Mouse (Mus musculus) neural tube, embryonic 14.5 days (tissue): ENCODE results near the gene Armc10. TPM values are rescaled to one million over a fixed set of nuclear protein-coding genes. Genes with fewer than 3 reads are reported as not detected.

Source experiments
- ATAC-seq: fragments of 200-750 bp; cut with Nextera tagmentation; 2 replicates; pipeline ENCODE4 v1.8.0; 2017; ENCODE audit warnings: low read depth, mild to moderate bottlenecking, moderate TSS enrichment, moderate library complexity
- H3K27ac ChIP-seq: fragments of 300-500 bp; sonication (generic); 2 replicates; pipeline ENCODE4 v1.5.1; 2014; ENCODE audit warnings: low read depth, mild to moderate bottlenecking, control low read depth, low read length, moderate library complexity, mixed read lengths
- H3K27me3 ChIP-seq: fragments of 300-500 bp; sonication (generic); 2 replicates; pipeline ENCODE4 v1.6.1; 2014; ENCODE audit warnings: low read length; ENCODE audit not compliant: control insufficient read depth, insufficient read depth
- H3K36me3 ChIP-seq: fragments of 300-500 bp; sonication (generic); 2 replicates; pipeline ENCODE4 v1.6.1; 2014; ENCODE audit warnings: low read length, mixed read lengths; ENCODE audit not compliant: control insufficient read depth, insufficient read depth
- H3K4me1 ChIP-seq: fragments of 300-500 bp; sonication (generic); 2 replicates; pipeline ENCODE4 v1.6.1; 2014; ENCODE audit warnings: low read length; ENCODE audit not compliant: control insufficient read depth, insufficient read depth
- H3K4me2 ChIP-seq: fragments of 300-500 bp; sonication (generic); 2 replicates; pipeline ENCODE4 v1.6.1; 2014; ENCODE audit warnings: mild to moderate bottlenecking, low read depth, low read length, control low read depth
- H3K4me3 ChIP-seq: fragments of 300-500 bp; sonication (generic); 2 replicates; pipeline ENCODE4 v1.5.1; 2014; ENCODE audit warnings: low read depth, low read length, control low read depth, mixed read lengths
- H3K9ac ChIP-seq: fragments of 300-500 bp; sonication (generic); replicated peaks from 2 replicates; pipeline ENCODE4 v1.6.1; 2014; ENCODE audit warnings: low read depth, mild to moderate bottlenecking, control low read depth, low read length, mixed read lengths
- H3K9me3 ChIP-seq: fragments of 300-500 bp; sonication (generic); 2 replicates; pipeline ENCODE4 v1.6.1; 2016; ENCODE audit warnings: low read length; ENCODE audit not compliant: control insufficient read depth
- WGBS: fragments of 180-500 bp; shearing (Covaris S2); extraction: QIAGEN DNeasy Blood & Tissue Kit; methylation state at CpG from one replicate; pipeline ENCODE4 v1.1.7; 2014; 5-methylcytosine and 5-hydroxymethylcytosine counted together
- polyA plus RNA-seq: library from polyadenylated mRNA; unstranded; fragments of >200 nt; fragmentation: Nextera tagmentation; extraction: Ambion mirVana; gene quantifications from 2 replicates; pipeline ENCODE4 v1.2.1, GENCODE M21; 2014

The Armc10 gene
- polyA plus RNA-seq, 1 experiment from 2014 or later, result 51.1 TPM

DNA sequence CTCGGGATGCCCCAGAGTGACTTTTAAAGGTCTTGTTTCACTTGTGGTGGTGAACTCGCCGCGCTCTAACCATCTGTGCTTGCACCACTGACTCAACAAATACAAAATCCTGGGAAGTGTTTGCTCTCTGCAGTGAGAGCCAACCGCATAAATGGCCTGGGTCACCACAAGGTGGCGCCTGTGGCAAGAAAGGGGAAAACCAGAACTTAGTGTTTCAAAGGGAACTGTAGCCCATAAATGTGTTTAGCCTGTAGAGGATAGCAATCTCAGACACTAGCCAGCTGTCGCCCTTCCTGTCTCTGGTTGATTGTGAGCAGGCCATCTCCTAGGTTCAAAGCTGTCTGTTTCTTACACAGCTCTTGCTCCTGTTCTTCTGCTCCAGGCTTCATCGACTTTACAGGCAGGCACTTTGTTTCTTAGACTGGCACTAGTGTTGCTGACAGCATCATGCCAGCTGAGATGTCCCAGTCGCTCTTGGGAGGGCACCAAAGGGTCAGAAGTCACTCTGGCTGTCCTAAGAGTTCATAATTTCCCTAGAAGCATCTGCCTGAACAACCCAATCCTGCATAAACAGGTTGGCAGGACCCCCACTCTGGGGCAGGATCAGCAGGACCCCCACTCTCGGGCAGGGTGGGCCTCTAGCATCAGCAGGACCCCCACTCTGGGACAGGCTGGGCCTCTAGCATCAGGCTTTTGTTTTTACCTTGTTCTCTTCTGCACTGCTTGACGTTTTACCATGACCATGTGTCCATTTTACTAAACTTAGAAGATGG, 13.2 kb downstream of the Armc10 start:
- 56% methylated on average over 11 of the region's 11 CpGs for WGBS
- H3K4me1 ChIP-seq, result no peaks in the 10 kb centered on the region
- no peak overlapping the region for H3K4me3 ChIP-seq
- H3K27ac ChIP-seq, result no peak overlapping the region
- H3K9me3 ChIP-seq, result no peaks in the 10 kb centered on the region
- H3K4me2 ChIP-seq, result no peak overlapping the region
- peak; percentile 76 for ATAC-seq
- H3K36me3 ChIP-seq, result peaks cover 39% of the 10 kb centered on the region
- no peaks in the 10 kb centered on the region for H3K27me3 ChIP-seq
- H3K9ac ChIP-seq, result no peak overlapping the region

DNA sequence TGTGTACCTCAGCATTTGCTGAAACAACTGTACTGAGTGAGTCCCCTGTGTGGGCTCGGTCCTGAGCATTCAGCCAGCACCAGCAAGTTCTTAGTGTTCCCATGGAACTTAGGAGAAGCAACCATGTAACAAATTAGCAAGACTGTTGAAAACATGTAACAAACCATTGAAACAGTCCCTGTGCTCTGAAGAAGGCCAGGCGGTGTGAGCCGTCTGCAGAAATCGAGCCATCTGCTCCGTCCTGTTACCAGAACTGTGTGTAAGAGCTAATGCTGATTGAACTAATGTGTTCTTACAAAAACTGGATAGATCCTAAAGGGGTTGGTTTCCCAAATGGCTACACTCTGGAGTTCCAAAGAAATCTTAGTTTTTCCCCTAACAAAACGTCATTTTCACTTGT, 15.2 kb downstream of the Armc10 start:
- H3K4me2 ChIP-seq, result no peak overlapping the region
- ATAC-seq, result no peak
- peaks cover 34% of the 10 kb centered on the region for H3K36me3 ChIP-seq
- no peak overlapping the region for H3K4me3 ChIP-seq
- H3K4me1 ChIP-seq, result no peaks in the 10 kb centered on the region
- no peak overlapping the region for H3K9ac ChIP-seq
- no peaks in the 10 kb centered on the region for H3K27me3 ChIP-seq
- WGBS, result 90% methylated on average over 6 of the region's 6 CpGs
- H3K9me3 ChIP-seq, result no peaks in the 10 kb centered on the region
- no peak overlapping the region for H3K27ac ChIP-seq

DNA sequence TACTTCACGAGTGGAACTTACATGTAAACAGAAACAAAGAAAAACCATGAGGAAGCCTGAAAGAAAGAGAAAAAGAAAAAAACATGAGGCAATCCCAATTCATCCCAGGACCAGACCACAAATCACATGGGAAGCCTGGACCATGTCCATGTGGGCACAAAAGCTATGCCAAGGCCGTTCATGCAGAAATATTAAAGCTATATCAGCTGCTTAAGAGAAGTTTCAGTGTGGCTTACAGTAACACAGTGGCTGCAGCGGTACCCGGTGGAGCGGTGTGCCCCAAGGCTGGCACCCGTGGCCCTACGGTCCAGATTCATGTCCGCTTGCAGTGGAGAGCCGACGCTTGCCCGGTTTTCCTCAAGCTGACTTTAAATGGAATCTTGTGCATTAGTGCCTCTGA, 17.5 kb downstream of the Armc10 start:
- H3K4me2 ChIP-seq, result no peak overlapping the region
- H3K27me3 ChIP-seq, result no peaks in the 10 kb centered on the region
- WGBS, result 89% methylated on average over 11 of the region's 11 CpGs
- no peak overlapping the region for H3K27ac ChIP-seq
- H3K4me3 ChIP-seq, result no peak overlapping the region
- ATAC-seq, result no peak
- H3K9ac ChIP-seq, result no peak overlapping the region
- 0 out of 2 replicates have a peak, but pooled peaks cover 2% of the 10 kb centered on the region for H3K4me1 ChIP-seq
- peaks cover 24% of the 10 kb centered on the region for H3K36me3 ChIP-seq
- no peaks in the 10 kb centered on the region for H3K9me3 ChIP-seq

DNA sequence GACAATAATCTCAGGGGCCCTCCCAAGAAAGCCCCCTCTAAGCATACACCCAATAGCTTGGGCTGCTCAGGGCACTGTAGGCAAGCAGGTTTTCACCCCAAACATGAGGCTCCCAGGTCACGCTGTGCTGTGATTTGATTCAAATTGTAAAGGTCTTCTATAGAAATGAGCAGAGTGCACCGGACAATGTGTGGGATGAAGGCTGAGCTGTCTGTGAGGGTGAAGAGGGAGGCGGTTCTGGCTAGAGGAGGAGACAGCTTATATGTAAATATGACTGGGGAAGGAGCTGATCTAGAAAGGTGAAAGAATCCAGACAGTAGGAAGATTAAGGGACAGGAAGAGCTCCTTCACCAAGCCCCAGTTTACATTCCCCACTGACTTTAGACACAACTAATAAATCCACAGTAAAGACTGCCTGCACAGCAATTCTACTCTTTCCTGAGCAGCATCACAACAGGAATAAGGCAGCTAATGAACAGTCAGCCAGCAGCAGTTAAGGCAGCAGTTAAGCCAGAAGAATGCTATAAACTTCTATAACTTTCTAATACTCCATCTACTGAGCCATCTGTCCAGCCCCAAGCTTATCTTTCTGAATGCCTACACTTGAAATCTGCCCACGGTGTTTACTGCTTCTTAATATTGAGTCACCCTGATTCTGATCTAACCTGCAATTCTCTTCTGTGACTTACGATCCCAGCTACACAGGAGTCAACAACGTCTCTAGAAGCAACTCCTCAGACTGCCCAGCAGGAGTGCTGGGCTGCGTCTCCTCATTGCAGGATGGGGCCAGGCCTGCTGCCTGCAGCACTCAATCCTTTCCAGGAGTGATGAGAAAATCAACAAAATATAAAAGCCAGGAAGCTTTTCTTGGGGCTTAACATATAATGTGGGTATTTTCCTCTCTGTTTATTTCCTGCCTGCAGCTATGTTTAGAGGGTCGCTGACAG, 21.9 kb downstream of the Armc10 start:
- ATAC-seq, result peak; percentile 60; the same call in 1 of the 2 replicates
- WGBS, result 47% methylated on average over 8 of the region's 8 CpGs
- no peaks in the 10 kb centered on the region; the same call in 1 of the 2 replicates for H3K36me3 ChIP-seq
- no peak overlapping the region for H3K4me2 ChIP-seq
- no peaks in the 10 kb centered on the region for H3K9me3 ChIP-seq
- no peak overlapping the region for H3K4me3 ChIP-seq
- H3K27me3 ChIP-seq, result no peaks in the 10 kb centered on the region
- H3K9ac ChIP-seq, result no peak overlapping the region
- H3K4me1 ChIP-seq, result 0 out of 2 replicates have a peak, but pooled peaks cover 2% of the 10 kb centered on the region
- H3K27ac ChIP-seq, result no peak overlapping the region

DNA sequence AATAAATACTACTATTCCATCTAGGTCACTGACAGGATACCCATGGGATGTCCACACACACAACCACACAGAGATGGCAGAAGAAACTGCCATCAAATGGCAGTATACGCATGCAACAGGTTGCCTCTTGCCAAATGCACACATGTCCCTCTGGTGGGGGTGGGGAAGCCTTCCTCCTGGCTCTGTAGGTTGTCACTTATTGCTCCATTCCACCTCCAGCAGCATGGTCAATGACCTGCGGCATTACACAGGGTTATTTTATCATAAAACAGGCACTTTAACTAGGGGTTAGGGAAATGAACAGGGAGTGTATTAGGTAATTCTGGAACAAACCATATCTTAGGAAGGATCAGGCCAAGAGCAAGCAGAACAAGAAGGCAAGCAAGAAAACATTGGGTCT, 23.7 kb downstream of the Armc10 start:
- no peak overlapping the region for H3K4me3 ChIP-seq
- no peak overlapping the region for H3K9ac ChIP-seq
- no peak overlapping the region for H3K27ac ChIP-seq
- no peaks in the 10 kb centered on the region for H3K27me3 ChIP-seq
- no peaks in the 10 kb centered on the region for H3K36me3 ChIP-seq
- ATAC-seq, result no peak
- 91% methylated on average over 2 of the region's 2 CpGs for whole genome bisulfite sequencing
- H3K9me3 ChIP-seq, result no peaks in the 10 kb centered on the region
- no peak overlapping the region for H3K4me2 ChIP-seq
- 0 out of 2 replicates have a peak, but pooled peaks cover 2% of the 10 kb centered on the region for H3K4me1 ChIP-seq

DNA sequence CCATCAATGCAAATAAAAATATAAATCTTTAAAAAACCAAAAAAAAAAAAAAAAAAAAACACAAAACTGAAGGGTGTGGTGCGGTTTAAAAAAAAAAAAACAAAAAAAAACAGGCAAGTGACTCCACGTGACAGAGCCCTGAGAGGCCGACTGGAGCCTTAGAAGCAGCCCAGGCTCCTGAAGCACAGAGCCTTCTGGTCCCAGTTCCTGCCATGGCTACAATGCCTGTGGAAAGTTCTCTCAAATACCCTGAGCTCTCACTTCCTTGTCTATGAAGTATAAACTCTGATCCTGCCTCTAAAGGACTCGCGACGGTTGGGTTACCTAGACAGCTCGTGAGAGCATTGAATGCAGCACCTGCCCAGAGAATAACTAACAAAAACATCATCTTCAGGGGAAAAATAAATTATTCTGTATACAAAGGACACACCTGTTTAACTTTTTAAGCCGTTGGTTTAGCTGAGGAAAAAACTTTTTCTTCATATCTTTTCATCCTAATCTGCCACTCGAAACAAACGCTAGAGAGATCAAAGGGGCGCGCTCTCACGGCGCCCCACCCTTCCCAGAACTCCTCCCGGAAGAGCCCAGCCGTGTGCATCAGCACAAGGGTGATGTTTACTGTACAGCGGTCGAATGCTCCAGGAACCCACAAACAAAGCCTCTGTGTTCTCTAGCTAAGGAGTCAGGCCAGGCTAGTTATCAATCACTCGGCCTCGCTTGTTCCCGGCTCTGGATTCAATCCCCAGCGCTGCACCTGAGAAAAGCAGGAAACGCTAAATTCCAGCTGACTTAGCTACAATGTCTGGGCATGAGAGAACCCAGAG, 27.4 kb downstream of the Armc10 start:
- WGBS, result 37% methylated on average over 23 of the region's 23 CpGs
- no peak overlapping the region for H3K9ac ChIP-seq
- no peaks in the 10 kb centered on the region for H3K36me3 ChIP-seq
- H3K4me2 ChIP-seq, result peak overlapping the region; percentile 16; the same call in 1 of the 2 replicates
- H3K4me1 ChIP-seq, result no peaks in the 10 kb centered on the region
- H3K27me3 ChIP-seq, result no peaks in the 10 kb centered on the region
- H3K27ac ChIP-seq, result peak overlapping the region; percentile 8; the same call in 1 of the 2 replicates
- H3K9me3 ChIP-seq, result no peaks in the 10 kb centered on the region
- H3K4me3 ChIP-seq, result no peak overlapping the region
- ATAC-seq, result peak; percentile 62; the same call in 1 of the 2 replicates

DNA sequence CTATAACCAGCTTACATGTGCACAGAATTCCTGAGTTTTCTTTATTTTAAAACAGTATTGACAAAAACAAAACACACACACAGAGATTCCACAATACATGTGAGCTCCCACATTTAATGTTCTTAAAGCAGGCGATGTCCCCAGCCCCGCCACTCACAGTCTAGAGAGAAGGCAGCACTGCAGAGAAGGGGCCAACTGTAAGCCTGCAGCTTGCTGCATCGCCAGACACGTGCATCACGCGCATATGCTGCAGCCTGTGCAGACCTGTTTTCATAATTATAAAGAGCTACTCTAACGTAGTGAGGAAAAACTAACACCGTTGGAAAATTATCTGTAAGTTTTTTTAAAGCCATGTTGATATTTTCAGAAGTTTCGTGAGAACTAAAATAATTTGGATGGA, 28.1 kb downstream of the Armc10 start:
- Histone ChIP-seq H3K36me3 (no peaks in the 10 kb centered on the region), H3K27me3 (no peaks in the 10 kb centered on the region), H3K9ac (no peak overlapping the region), H3K4me3 (no peak overlapping the region), H3K4me2 (no peak overlapping the region), H3K9me3 (no peaks in the 10 kb centered on the region), H3K27ac (no peak overlapping the region), H3K4me1 (no peaks in the 10 kb centered on the region)
- ATAC-seq, result 0 out of 2 replicates have a peak, but pooled peaks have one; percentile 49
- 73% methylated on average over 9 of the region's 9 CpGs for WGBS

DNA sequence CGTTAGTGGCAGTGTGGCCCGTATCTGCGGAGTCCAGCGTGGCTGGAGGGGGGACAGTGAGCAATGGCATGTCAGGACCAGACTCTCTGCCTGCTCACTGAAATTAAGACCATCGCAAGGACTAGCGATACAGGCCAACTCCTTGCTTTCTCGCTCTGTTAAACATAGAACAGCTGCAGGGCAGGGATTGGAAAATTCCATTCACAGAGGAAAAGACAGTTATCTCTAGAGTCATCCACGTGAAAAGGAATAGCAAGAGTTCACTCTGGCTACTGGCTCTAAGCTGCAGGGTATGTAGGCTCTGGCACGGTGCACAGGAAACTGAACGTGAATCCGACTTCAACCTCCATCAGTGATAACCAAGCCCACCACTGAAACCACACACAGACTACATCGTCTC, 29.4 kb downstream of the Armc10 start:
- no peak overlapping the region for H3K27ac ChIP-seq
- WGBS, result 77% methylated on average over 12 of the region's 12 CpGs
- no peaks in the 10 kb centered on the region for H3K4me1 ChIP-seq
- no peaks in the 10 kb centered on the region for H3K36me3 ChIP-seq
- H3K4me3 ChIP-seq, result no peak overlapping the region
- no peak overlapping the region for H3K9ac ChIP-seq
- no peaks in the 10 kb centered on the region for H3K9me3 ChIP-seq
- H3K27me3 ChIP-seq, result no peaks in the 10 kb centered on the region
- H3K4me2 ChIP-seq, result no peak overlapping the region
- no peak for ATAC-seq
